Mouse (Mus musculus): ENCODE data around the gene Zfp663.

The Zfp663 gene

GRCm38 (mm10) chr2:165368496-165368895 lies at the start of gene Zfp663:
Gene Zfp663, minus strand, starts transcription at chr2:165368729.
- no peak for DNase-seq

GRCm38 (mm10) chr2:165417291-165417690 lies 48.8 kb upstream of the Zfp663 start:
- peak; percentile 77 to 87 for DNase-seq

- DNase-seq, result no peak
Observed at GRCm38 (mm10) chr2:165415795-165416194, 47.3 kb upstream of the Zfp663 start.

DNA sequence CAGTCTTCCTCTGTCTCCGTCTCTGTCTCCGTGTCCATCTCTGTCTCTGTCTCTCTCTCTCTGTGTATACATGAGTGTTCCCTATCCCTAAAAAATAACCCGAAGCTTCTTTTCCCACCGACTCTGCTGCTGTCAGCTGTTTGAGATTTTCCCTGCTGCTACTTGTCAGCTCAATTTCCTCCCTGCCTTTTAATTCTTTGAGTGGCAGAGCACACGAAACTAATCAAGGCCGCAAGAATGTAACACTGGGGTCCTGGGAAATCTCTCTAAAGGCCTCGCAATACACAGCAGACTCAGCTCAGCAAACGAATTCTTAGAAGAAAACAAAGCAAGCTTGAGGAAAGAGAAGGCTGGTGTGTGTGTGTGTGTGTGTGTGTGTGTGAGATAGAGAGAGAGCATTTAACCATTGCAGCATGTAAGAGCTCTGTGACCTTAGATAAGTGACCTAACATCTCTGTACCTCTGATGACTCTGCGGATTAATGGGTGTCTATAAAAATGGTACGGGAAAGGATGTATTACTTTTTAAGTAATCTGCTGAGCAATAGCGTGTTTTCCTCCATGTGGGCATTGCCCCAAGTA lies 46.7 kb upstream of the Zfp663 start:
- DNase-seq, result no peak

DNA sequence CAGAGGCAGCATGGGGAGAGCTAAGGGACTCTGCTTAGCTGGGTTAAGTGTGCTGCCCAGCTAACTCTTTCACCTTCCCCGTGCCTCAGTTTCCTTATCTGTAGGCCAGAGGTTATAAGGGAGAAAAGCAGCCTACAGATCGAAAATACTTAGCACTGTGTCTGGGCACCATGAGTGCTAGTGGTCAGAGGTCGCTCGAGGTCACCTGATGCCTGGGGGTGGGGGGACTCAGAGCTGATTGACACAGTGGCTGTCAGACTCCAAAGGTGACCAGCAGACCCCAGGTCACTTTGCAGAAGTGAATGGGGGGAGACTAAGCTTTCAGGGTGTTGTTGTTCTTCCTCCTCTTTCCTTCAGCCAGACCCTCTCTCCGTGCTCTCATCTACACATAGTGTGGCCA lies 45.8 kb upstream of the Zfp663 start:
- no peak for DNase-seq

DNA sequence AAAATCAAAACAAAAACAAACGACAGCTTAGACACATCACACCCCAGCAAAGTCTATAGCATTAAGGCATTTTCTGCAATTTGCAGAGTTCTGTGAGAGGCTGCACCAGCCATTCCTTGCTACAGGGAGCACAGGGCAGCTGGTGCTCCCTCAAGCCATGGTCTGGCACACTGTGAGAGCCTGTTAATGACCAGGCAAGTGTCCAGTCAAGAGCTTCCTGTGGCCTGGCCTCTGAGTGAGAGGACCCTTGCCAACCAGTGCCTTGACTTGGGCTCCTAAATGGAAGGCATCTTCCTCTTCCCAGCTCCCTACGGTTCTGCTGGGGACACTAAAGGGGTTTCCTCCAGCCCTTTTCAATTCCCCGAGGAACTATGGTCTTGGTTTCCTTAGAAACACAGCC lies 45.4 kb upstream of the Zfp663 start:
- no peak for DNase-seq

GRCm38 (mm10) chr2:165407700-165408301 lies 39.3 kb upstream of the Zfp663 start:
- DNase-seq, result peak; percentile 43 to 86

GRCm38 (mm10) chr2:165405351-165405750 lies 36.8 kb upstream of the Zfp663 start:
- DNase-seq, result peak in 1 of 2 experiments; percentile 22

DNA sequence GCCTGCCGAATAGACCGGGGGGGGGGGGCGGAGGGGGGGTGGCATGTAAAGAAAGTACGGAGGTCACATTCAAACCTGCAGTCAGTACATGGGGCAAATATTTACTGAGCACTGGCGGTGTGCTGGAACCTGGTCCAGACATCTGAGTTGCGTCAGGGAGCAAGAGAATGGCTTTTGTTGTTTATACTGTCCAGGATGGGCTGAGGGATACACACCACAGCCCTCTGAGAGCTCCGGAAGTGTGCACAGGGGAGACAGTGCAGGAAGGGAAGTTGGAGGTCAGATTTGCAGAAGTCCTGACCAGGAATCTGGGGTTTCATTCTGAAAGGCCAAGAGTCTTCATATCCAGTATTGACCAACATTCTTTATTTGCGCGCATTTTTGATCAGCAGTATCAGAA lies 36.4 kb upstream of the Zfp663 start:
- no peak for DNase-seq

DNA sequence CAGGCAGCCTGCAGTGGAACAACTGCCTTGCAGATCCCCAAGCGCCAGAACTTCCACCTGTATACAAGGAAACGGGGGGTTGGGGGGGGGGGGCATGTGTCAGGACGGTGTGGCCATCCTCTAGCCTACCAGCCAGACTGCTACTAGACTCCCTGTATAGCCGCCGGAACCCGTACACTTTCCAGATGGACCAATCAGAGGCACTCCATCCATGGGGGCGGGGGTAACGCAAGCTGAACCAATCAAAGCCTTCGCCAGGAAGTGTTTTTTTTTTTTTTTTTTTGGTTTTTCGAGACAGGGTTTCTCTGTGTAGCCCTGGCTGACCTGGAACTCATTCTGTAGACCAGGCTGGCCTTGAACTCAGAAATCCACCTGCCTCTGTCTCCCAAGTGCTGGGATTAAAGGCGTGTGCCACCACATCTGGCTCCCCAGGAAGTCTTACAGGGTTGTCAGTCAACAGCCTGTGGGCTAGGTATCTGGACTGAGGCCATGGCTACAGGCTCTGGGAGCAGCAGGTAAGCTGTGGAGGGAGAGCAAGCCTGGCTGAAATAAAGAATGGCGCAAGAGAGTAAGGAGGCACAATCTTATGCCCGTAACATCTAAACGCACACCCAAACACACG lies 29.7 kb upstream of the Zfp663 start:
- DNase-seq, result no peak

GRCm38 (mm10) chr2:165397502-165398163 lies 29.1 kb upstream of the Zfp663 start:
- no peak for DNase-seq

GRCm38 (mm10) chr2:165396831-165397501 lies 28.4 kb upstream of the Zfp663 start:
- no peak for DNase-seq

DNA sequence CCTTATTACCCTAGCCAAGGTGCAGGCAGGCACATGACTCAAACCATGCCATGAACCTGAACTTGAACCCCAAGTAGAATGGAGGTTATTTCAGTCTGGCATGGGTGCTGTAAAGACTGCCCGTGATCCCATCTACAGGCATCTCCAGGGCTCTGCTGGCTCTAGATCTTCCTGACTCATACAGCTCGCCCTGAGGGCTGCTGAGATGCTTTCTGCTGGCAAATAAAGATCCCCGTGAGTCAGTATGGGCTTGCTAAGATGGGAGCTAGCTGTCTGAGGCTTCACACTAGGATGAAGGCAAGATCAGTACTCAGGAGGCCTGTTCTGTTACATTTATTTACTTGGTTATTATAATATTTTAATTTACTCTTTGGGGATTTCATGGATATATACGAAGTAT lies 23.6 kb upstream of the Zfp663 start:
- DNase-seq, result no peak

DNA sequence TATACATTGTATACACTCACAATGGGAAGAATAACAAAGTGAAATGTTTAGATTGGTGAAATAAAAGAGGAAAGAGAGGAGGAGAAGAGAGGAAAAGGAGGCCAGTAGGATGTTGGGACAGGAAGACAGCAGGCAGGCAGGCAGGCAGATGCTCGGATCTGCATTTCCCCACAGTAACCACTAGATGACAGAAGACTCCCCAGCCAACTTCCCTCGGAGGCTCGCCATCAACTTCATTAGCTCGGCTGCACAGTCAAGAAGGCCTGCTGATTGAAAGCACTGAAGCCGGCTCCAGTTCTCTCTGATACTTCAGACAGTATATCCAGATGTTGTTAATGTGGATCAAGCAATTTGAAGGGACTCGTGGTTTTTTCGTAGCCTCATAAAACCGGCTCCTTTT lies 23.0 kb upstream of the Zfp663 start:
- peak; percentile 54 to 66 for DNase-seq

DNA sequence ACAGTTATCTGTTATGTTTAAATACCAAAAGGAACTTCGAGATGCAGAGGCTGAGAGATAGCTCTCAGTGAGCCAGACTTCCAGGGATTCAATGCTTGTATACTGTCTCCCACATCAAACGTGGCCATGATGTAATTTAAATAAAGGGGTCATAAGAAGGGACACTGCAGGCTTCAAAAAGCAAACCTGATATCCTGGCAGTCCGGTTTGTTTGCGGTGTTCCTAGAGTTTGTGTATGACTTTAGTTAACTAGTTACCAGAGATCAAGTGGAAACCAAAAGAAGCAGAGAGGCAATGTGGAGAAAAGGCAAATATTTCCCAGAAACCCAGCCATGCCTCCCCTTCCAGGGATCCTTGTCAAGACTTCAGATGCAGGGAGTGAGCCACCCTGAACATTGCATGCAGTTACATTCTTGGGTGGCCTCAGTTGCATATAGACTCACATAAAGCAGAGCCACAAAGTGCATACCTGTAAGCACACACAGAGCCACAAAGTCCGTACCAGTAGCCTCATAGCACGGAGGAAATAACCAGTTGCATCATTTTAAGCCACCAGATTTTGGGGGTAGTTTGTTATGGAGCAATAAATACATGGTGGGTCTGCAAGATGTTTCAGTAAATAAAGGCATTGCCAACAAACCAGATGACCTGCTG lies 20.9 kb upstream of the Zfp663 start:
- DNase-seq, result no peak

GRCm38 (mm10) chr2:165387844-165388495 lies 19.4 kb upstream of the Zfp663 start, which contains the start of gene Zfp334:
Gene Zfp334, minus strand, starts transcription at chr2:165388259.
- DNase-seq, result peak; percentile 96 to 98

GRCm38 (mm10) chr2:165387370-165387769 lies 18.8 kb upstream of the Zfp663 start:
- DNase-seq, result no peak

DNA sequence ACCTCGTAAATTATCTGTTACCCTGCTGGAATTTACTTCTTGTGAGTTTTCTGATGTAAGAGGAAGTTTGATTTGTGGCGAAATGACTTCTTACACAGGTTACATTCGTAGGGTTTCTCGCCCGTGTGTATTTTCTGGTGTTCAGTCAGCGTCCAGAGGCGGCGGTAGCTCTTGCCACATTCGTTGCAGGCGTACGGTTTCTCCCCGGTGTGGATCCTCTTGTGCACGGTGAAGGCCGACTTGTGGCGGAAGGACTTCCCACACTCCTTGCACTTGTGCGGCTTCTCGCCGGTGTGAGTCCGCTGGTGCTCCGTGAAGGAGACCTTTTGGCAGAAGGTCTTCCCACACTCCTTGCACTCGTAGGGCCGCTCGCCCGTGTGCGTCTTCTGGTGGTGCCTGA lies 11.5 kb upstream of the Zfp663 start:
- no peak for DNase-seq

DNA sequence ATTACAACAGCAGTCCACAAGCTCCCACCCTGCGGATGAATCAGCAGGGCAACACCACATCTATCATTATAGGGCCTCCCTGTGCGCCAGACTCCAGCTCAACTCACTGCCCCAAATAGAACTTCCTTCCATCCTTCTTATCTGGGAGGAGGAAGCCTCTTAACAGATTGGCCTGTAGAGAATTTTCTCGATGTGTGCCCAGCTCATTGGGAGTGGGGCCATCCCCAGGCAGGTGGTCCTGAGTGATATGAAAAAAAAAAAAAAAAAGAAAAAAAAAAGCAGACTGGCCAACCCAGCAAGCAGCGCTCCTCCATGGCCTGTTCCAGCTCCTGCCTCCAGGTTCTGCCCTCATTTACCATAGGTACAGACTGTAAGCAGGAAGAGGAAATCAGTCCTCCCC lies 7.5 kb upstream of the Zfp663 start:
- no peak for DNase-seq

GRCm38 (mm10) chr2:165375478-165375877 lies 6.9 kb upstream of the Zfp663 start:
- no peak for DNase-seq

GRCm38 (mm10) chr2:165371066-165371465 lies 2.5 kb upstream of the Zfp663 start:
- no peak for DNase-seq

- no peak for DNase-seq
Observed at GRCm38 (mm10) chr2:165370348-165370747, 1.8 kb upstream of the Zfp663 start.
